Mouse (Mus musculus): ENCODE data around the gene Aloxe3. TPM values are rescaled to one million over a fixed set of nuclear protein-coding genes. Genes with fewer than 3 reads are reported as not detected.
A peak's percentile ranks its signal among the peaks of the same experiment; 100 is the strongest.

Gene Aloxe3
- polyA plus RNA-seq, 1 experiment: 0.82 TPM

DNA sequence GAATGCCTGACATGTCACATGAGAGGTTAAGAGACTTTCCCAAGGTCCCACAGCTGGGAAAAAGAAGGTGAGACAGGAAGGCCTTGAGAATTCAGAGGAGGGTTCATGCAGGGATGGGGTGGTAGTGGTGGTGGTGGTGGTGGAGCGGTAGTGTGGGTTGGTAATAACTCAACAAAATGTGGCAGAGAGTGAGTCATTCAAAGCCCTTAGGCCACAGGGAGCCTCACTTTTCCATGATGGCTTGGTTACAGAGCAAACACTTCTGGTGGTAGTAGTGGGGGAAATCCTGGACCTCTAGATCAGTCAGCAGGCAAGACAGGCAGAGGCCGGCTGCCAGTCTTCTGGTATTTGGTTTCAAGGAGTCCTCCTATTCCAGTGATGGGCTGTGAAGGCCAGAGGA, 46.9 kb downstream of the Aloxe3 start:
- Histone ChIP-seq H3K4me1 (ENCODE audit: control insufficient read depth, insufficient read depth, low read length) (no peaks in the 10 kb centered on the region), H3K27ac (ENCODE audit: control insufficient read depth, insufficient read depth, low read depth, low read length, poor library complexity) (no peak overlapping the region), H3K4me3 (replicated peaks; ENCODE audit: control insufficient read depth, low read depth, low read length) (no peak overlapping the region)
- WGBS: 79% methylated on average over 2 of the region's 2 CpGs
- TF ChIP-seq CTCF (IDR thresholded peaks at IDR 0.05; ENCODE audit: control insufficient read depth, insufficient read depth, low read length): no peak
- no peak for TF ChIP-seq POLR2A (IDR thresholded peaks at IDR 0.05; ENCODE audit: borderline replicate concordance, control insufficient read depth, low read depth, low read length)

DNA sequence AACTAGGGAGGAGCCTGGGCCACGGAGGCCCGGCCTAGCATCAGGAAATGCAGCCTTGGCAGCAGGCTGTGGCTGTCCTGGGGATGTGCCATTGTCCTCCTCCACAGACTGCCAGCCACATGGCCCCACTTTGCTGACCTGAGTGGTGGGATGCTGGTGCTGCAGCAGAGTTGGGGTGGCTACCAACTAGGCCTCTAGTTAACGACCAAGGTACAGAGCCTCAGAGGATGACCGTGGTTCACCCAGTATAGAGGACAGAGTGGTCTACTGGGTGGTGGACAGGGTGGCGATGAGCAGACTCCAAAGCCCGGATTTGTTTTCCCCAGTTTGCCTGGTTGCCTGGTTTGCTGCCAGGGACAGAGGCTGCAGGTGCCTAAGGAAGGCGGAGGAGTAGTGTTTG, 49.0 kb downstream of the Aloxe3 start:
- no peak overlapping the region for H3K4me3 ChIP-seq (replicated peaks; ENCODE audit: control insufficient read depth, low read depth, low read length)
- H3K27ac ChIP-seq (ENCODE audit: control insufficient read depth, insufficient read depth, low read depth, low read length, poor library complexity): no peak overlapping the region
- TF ChIP-seq CTCF (IDR thresholded peaks at IDR 0.05; ENCODE audit: control insufficient read depth, insufficient read depth, low read length) (no peak), POLR2A (IDR thresholded peaks at IDR 0.05; ENCODE audit: borderline replicate concordance, control insufficient read depth, low read depth, low read length) (no peak)
- WGBS: 85% methylated on average over 7 of the region's 7 CpGs
- no peaks in the 10 kb centered on the region for H3K4me1 ChIP-seq (ENCODE audit: control insufficient read depth, insufficient read depth, low read length)

DNA sequence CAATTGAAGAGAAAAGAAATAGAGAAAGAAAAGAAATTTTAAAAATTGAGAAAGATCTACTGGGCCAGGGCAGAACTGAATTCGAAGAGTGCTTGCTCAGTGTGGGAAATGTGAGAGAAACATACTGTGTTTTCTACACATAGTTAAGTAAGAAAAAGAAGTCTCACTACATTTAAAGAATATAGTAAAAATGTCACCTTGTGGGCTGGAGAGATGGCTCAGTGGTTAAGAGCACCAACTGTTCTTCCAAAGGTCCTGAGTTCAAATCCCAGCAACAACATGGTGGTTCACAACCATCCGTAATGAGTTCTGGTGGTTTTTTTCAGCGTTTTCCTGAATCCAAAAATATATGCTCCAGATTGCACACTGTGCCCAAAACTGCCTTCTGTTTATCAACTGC, 52.8 kb downstream of the Aloxe3 start:
- 73% methylated on average over 3 of the region's 3 CpGs for WGBS

DNA sequence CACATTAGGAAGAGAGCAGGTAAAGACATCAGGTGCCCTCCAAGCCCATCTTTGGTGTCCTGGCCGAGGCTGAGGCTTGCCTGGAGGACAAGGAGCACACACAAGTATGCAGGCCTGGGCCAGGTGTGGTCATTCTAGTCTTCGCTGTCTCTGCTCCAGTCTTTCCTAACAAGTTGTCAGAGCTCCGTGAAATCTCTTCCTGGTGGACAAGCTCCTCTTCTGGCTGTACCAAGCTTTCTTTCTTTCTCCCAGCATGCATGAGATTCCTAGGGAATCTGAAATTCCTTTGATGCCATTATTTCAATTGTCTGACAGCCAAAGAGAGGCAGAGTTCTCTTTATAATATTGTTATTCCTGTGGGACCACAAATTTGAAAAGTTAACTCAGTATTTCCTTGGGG, 53.8 kb downstream of the Aloxe3 start:
- H3K4me1 ChIP-seq (ENCODE audit: control insufficient read depth, insufficient read depth, low read length): no peaks in the 10 kb centered on the region
- WGBS: 65% methylated on average over 3 of the region's 3 CpGs
- H3K27ac ChIP-seq (ENCODE audit: control insufficient read depth, insufficient read depth, low read depth, low read length, poor library complexity): no peak overlapping the region
- H3K4me3 ChIP-seq (replicated peaks; ENCODE audit: control insufficient read depth, low read depth, low read length): no peak overlapping the region
- TF ChIP-seq POLR2A (IDR thresholded peaks at IDR 0.05; ENCODE audit: borderline replicate concordance, control insufficient read depth, low read depth, low read length) (no peak), CTCF (IDR thresholded peaks at IDR 0.05; ENCODE audit: control insufficient read depth, insufficient read depth, low read length) (no peak)

More for the DNA sequence above, 52.8 kb downstream of the Aloxe3 start:
- H3K4me3 ChIP-seq (replicated peaks; ENCODE audit: control insufficient read depth, low read depth, low read length): no peak overlapping the region
- no peaks in the 10 kb centered on the region for H3K4me1 ChIP-seq (ENCODE audit: control insufficient read depth, insufficient read depth, low read length)
- no peak for TF ChIP-seq POLR2A (IDR thresholded peaks at IDR 0.05; ENCODE audit: borderline replicate concordance, control insufficient read depth, low read depth, low read length)
- TF ChIP-seq CTCF (IDR thresholded peaks at IDR 0.05; ENCODE audit: control insufficient read depth, insufficient read depth, low read length): no peak
- no peak overlapping the region for H3K27ac ChIP-seq (ENCODE audit: control insufficient read depth, insufficient read depth, low read depth, low read length, poor library complexity)

DNA sequence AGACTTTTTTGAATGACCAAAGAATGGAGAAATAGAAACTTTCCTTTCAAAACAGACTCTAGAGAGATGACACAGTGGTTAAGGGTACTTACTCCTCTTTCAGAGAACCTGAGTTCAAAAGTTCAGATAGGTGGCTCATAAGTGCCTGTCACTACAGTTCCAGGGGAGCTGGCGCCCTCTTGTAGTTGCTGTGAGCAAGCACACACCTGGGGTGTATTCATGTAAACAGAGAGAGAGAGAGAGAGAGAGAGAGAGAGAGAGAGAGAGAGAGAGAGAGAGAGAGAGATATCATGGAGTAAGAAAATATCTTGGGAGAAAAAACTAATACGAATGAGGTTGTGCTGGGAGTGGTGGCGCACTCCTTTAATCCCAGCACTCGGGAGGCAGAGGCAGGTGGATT, 54.4 kb downstream of the Aloxe3 start:
- 79% methylated on average over 4 of the region's 4 CpGs for WGBS
- Histone ChIP-seq H3K4me3 (replicated peaks; ENCODE audit: control insufficient read depth, low read depth, low read length) (no peak overlapping the region), H3K27ac (ENCODE audit: control insufficient read depth, insufficient read depth, low read depth, low read length, poor library complexity) (no peak overlapping the region), H3K4me1 (ENCODE audit: control insufficient read depth, insufficient read depth, low read length) (no peaks in the 10 kb centered on the region)
- TF ChIP-seq CTCF (IDR thresholded peaks at IDR 0.05; ENCODE audit: control insufficient read depth, insufficient read depth, low read length) (peak; percentile 3; the same call in 1 of the 2 replicates), POLR2A (IDR thresholded peaks at IDR 0.05; ENCODE audit: borderline replicate concordance, control insufficient read depth, low read depth, low read length) (no peak)

DNA sequence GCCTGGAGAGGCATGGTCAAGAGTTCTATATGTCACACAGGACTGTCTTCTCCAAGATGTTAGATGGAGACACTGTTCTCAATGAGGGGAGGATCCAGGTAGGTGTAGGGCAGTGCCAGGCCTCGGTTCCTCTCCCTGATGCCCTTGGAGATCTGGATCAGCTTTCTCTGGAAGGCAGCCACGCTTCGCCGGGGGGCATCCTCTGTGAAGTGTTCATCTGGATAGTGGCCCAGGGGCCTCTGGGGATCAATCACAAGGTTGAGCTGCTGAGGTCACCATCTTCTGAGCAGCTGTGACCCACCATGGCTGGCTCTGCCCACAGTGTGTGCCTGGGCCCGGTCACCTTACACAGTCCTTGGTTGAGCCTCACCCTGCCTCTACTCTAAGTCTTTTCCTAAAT, 59.3 kb downstream of the Aloxe3 start:
- Histone ChIP-seq H3K4me3 (replicated peaks; ENCODE audit: control insufficient read depth, low read depth, low read length) (no peak overlapping the region), H3K27ac (ENCODE audit: control insufficient read depth, insufficient read depth, low read depth, low read length, poor library complexity) (no peak overlapping the region), H3K4me1 (ENCODE audit: control insufficient read depth, insufficient read depth, low read length) (no peaks in the 10 kb centered on the region)
- whole genome bisulfite sequencing: 81% methylated on average over 5 of the region's 5 CpGs
- TF ChIP-seq POLR2A (IDR thresholded peaks at IDR 0.05; ENCODE audit: borderline replicate concordance, control insufficient read depth, low read depth, low read length) (no peak), CTCF (IDR thresholded peaks at IDR 0.05; ENCODE audit: control insufficient read depth, insufficient read depth, low read length) (no peak)

DNA sequence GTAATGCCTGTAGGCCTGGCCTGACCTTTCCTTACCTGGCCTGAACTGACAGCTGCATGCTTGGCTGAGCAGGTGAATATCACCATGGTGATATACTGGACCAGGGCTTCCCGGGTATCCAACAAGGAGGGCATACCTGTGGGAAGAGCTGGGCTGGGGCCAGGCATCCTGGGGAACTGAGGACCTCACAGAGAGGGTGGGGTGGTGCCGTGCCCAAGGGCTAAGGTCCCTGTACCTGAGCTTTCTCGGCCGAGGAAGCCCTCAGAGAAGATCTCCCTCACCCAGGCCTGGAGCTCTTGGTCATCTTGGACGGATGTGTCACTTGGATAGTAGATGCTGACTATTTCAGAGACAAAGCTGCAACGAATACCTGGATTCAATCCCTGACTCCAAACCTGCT, 60.2 kb downstream of the Aloxe3 start:
- WGBS: 83% methylated on average over 6 of the region's 6 CpGs
- TF ChIP-seq CTCF (IDR thresholded peaks at IDR 0.05; ENCODE audit: control insufficient read depth, insufficient read depth, low read length): no peak
- no peak for TF ChIP-seq POLR2A (IDR thresholded peaks at IDR 0.05; ENCODE audit: borderline replicate concordance, control insufficient read depth, low read depth, low read length)
- H3K4me3 ChIP-seq (replicated peaks; ENCODE audit: control insufficient read depth, low read depth, low read length): no peak overlapping the region
- no peak overlapping the region for H3K27ac ChIP-seq (ENCODE audit: control insufficient read depth, insufficient read depth, low read depth, low read length, poor library complexity)
- H3K4me1 ChIP-seq (ENCODE audit: control insufficient read depth, insufficient read depth, low read length): no peaks in the 10 kb centered on the region

DNA sequence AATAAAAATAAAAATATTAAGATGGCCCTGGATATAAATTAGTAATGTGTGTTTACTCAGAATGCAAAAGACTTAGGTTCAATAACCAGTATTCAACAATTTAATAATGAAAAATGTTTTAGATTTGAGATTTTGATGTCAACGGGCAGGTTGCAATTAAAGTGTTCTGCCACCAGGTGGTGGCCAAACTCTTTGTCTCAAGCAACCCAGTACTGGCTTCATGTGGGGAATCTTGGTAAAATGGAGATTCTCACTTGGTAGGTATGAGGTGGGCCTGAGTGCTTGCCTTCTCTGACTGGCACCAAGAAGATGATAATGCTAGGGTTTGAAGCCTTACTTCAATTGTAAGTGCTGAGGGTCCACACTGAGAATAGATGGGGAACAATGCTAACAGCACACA, 67.1 kb downstream of the Aloxe3 start:
- no peak overlapping the region for H3K4me3 ChIP-seq (replicated peaks; ENCODE audit: control insufficient read depth, low read depth, low read length)
- WGBS: 2% methylated on average over 1 of the region's 1 CpGs
- TF ChIP-seq POLR2A (IDR thresholded peaks at IDR 0.05; ENCODE audit: borderline replicate concordance, control insufficient read depth, low read depth, low read length) (no peak), CTCF (IDR thresholded peaks at IDR 0.05; ENCODE audit: control insufficient read depth, insufficient read depth, low read length) (peak; percentile 45)

DNA sequence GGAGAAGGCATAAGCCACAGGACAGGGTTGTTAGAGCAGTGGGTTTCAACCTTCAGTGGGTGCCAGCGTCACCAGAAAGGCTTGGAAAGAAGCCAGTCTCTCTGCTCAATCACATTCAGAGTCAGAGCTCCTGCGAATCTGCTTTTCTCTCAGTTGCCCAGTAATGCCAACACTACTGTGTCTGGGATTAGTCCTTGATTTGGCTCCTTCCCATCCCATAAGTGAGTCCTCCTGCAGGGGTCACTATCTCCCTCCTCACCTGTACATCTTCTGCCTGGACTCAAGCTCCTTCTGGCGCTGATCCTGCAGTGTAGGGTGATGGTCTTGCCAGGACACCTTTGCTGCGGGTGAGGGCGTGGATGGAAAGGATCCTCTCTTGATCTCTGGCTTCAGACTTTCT, 71.1 kb downstream of the Aloxe3 start:
- TF ChIP-seq POLR2A (IDR thresholded peaks at IDR 0.05; ENCODE audit: borderline replicate concordance, control insufficient read depth, low read depth, low read length) (no peak), CTCF (IDR thresholded peaks at IDR 0.05; ENCODE audit: control insufficient read depth, insufficient read depth, low read length) (no peak)
- no peaks in the 10 kb centered on the region for H3K4me1 ChIP-seq (ENCODE audit: control insufficient read depth, insufficient read depth, low read length)
- 6% methylated on average over 5 of the region's 5 CpGs for WGBS
- H3K4me3 ChIP-seq (replicated peaks; ENCODE audit: control insufficient read depth, low read depth, low read length): no peak overlapping the region
- no peak overlapping the region for H3K27ac ChIP-seq (ENCODE audit: control insufficient read depth, insufficient read depth, low read depth, low read length, poor library complexity)

More for the DNA sequence above, 67.1 kb downstream of the Aloxe3 start:
- no peaks in the 10 kb centered on the region for H3K4me1 ChIP-seq (ENCODE audit: control insufficient read depth, insufficient read depth, low read length)
- no peak overlapping the region for H3K27ac ChIP-seq (ENCODE audit: control insufficient read depth, insufficient read depth, low read depth, low read length, poor library complexity)

Measured in bone marrow, adult 2 months (tissue).